Mouse (Mus musculus) hindbrain, embryonic 15.5 days (tissue): ENCODE measurements around the gene BC100530. TPM values are rescaled to one million over a fixed set of nuclear protein-coding genes. Genes with fewer than 3 reads are reported as not detected.
"Not testable (repeated sequence)": the region's sequence is repeated elsewhere in the genome, so short reads cannot be mapped to it uniquely, and the experiment has no call there.

Experiments
- ATAC-seq: fragments of 200-750 bp; cut with Nextera tagmentation; 2 replicates; pipeline ENCODE4 v1.8.0; 2017; ENCODE audit warnings: low read depth, moderate number of reproducible peaks, moderate TSS enrichment; ENCODE audit not compliant: low FRiP score
- H3K27ac ChIP-seq: fragments of 300-500 bp; sonication (generic); replicated peaks from 2 replicates; pipeline ENCODE4 v1.5.1; 2015; ENCODE audit warnings: mild to moderate bottlenecking, inconsistent platforms
- H3K27me3 ChIP-seq: fragments of 300-500 bp; sonication (generic); 2 replicates; pipeline ENCODE4 v1.6.1; 2015; ENCODE audit warnings: control low read depth, inconsistent platforms
- H3K36me3 ChIP-seq: fragments of 300-500 bp; sonication (generic); 2 replicates; pipeline ENCODE4 v1.6.1; 2015; ENCODE audit warnings: control low read depth, inconsistent platforms
- H3K4me1 ChIP-seq: fragments of 300-500 bp; sonication (generic); replicated peaks from 2 replicates; pipeline ENCODE4 v1.6.1; 2015; ENCODE audit warnings: control low read depth, inconsistent platforms
- H3K4me2 ChIP-seq: fragments of 300-500 bp; sonication (generic); 2 replicates; pipeline ENCODE4 v1.6.1; 2015; ENCODE audit warnings: moderate library complexity, mild to moderate bottlenecking, inconsistent platforms
- H3K4me3 ChIP-seq: fragments of 300-500 bp; sonication (generic); 2 replicates; pipeline ENCODE4 v1.5.1; 2015; ENCODE audit warnings: mild to moderate bottlenecking, inconsistent platforms
- H3K9ac ChIP-seq: fragments of 300-500 bp; sonication (generic); 2 replicates; pipeline ENCODE4 v1.6.1; 2015; ENCODE audit warnings: inconsistent platforms
- H3K9me3 ChIP-seq: fragments of 300-500 bp; sonication (generic); 2 replicates; pipeline ENCODE4 v1.6.1; 2016; ENCODE audit warnings: control low read depth, inconsistent platforms
- WGBS: fragments of 180-500 bp; shearing (Covaris S2); methylation state at CpG from one replicate; pipeline ENCODE4 v1.1.7; 2015; 5-methylcytosine and 5-hydroxymethylcytosine counted together
- polyA plus RNA-seq: library from polyadenylated mRNA; unstranded; fragments of >200 nt; fragmentation: Nextera tagmentation; extraction: Ambion mirVana; gene quantifications from 2 replicates; pipeline ENCODE4 v1.2.1, GENCODE M21; 2015

The BC100530 gene
- 1.5 and 1.7 TPM in 2 replicates for polyA plus RNA-seq

- not testable (repeated sequence) for ATAC-seq, H3K27ac ChIP-seq, H3K9ac ChIP-seq, H3K4me2 ChIP-seq, H3K9me3 ChIP-seq, H3K36me3 ChIP-seq, H3K4me1 ChIP-seq, H3K27me3 ChIP-seq, H3K4me3 ChIP-seq
- 88% methylated on average over 3 of the region's 3 CpGs for WGBS
Observed at GRCm38 (mm10) chr16:36367648-36368047, at the start of gene BC100530. TSS of gene BC100530 (minus strand) at chr16:36367748.

- Histone ChIP-seq H3K27ac (no peak within 1 kb of the TSS), H3K4me1 (no peaks in the 10 kb centered on the region), H3K4me3 (no peak within 1 kb of the TSS), H3K27me3 (no peaks in the 10 kb centered on the region), H3K9me3 (no peaks in the 10 kb centered on the region), H3K4me2 (no peak within 1 kb of the TSS), H3K36me3 (no peaks in the 10 kb centered on the region), H3K9ac (no peak within 1 kb of the TSS)
- no peak for ATAC-seq
Observed at GRCm38 (mm10) chr16:36408357-36408756, 40.8 kb upstream of the BC100530 start, which contains the start of gene Stfa2. TSS of gene Stfa2 (minus strand) at chr16:36408457.

GRCm38 (mm10) chr16:36389060-36389459 lies 21.5 kb upstream of the BC100530 start:
- Histone ChIP-seq H3K36me3 (no peaks in the 10 kb centered on the region), H3K27me3 (no peaks in the 10 kb centered on the region), H3K27ac (no peak overlapping the region), H3K9me3 (no peaks in the 10 kb centered on the region), H3K4me3 (no peak overlapping the region), H3K9ac (no peak overlapping the region), H3K4me1 (no peaks in the 10 kb centered on the region), H3K4me2 (no peak overlapping the region)
- 36% methylated on average over 4 of the region's 4 CpGs for WGBS
- no peak for ATAC-seq

- Histone ChIP-seq H3K9me3 (no peaks in the 10 kb centered on the region), H3K4me3 (no peak overlapping the region), H3K4me1 (no peaks in the 10 kb centered on the region), H3K27ac (no peak overlapping the region), H3K27me3 (no peaks in the 10 kb centered on the region), H3K4me2 (no peak overlapping the region), H3K9ac (no peak overlapping the region), H3K36me3 (no peaks in the 10 kb centered on the region)
- 65% methylated on average over 2 of the region's 2 CpGs for WGBS
- no peak for ATAC-seq
Observed at GRCm38 (mm10) chr16:36337171-36337570, 30.4 kb downstream of the BC100530 start.

GRCm38 (mm10) chr16:36334232-36334631 lies 33.3 kb downstream of the BC100530 start, which contains the start of gene BC117090:
TSS of gene BC117090 (minus strand) at chr16:36334332.
- H3K4me3 ChIP-seq: no peak within 1 kb of the TSS
- WGBS: 79% methylated on average over 3 of the region's 3 CpGs
- no peaks in the 10 kb centered on the region for H3K36me3 ChIP-seq
- H3K27me3 ChIP-seq: no peaks in the 10 kb centered on the region
- no peaks in the 10 kb centered on the region for H3K4me1 ChIP-seq
- H3K27ac ChIP-seq: no peak within 1 kb of the TSS
- no peak for ATAC-seq
- H3K4me2 ChIP-seq: no peak within 1 kb of the TSS
- H3K9me3 ChIP-seq: no peaks in the 10 kb centered on the region
- no peak within 1 kb of the TSS for H3K9ac ChIP-seq

GRCm38 (mm10) chr16:36319286-36319685 lies 48.3 kb downstream of the BC100530 start:
- Histone ChIP-seq H3K4me1 (no peaks in the 10 kb centered on the region), H3K27me3 (no peaks in the 10 kb centered on the region), H3K4me3 (no peak overlapping the region), H3K27ac (no peak overlapping the region), H3K4me2 (no peak overlapping the region), H3K9ac (no peak overlapping the region), H3K36me3 (no peaks in the 10 kb centered on the region), H3K9me3 (no peaks in the 10 kb centered on the region)
- no peak for ATAC-seq

GRCm38 (mm10) chr16:36316111-36316510 lies 51.4 kb downstream of the BC100530 start:
- H3K4me3 ChIP-seq, H3K36me3 ChIP-seq, H3K9me3 ChIP-seq, H3K9ac ChIP-seq, H3K4me1 ChIP-seq, H3K27me3 ChIP-seq, ATAC-seq, H3K4me2 ChIP-seq, H3K27ac ChIP-seq: not testable (repeated sequence)
- WGBS: 78% methylated on average over 6 of the region's 6 CpGs

Other genes with a start within 250 kb of the BC100530 start
- gene Csta1, start 236.5 kb downstream of the BC100530 start, polyA plus RNA-seq: 0.06 TPM in 1 of 2 replicates, not detected in the other
- gene Stfa2l1, start 210.9 kb downstream of the BC100530 start, polyA plus RNA-seq: not detected in 2 replicates
- 0.62 and 0.67 TPM in 2 replicates for gene Gm5483, start 183.5 kb downstream of the BC100530 start, polyA plus RNA-seq
- gene Gm5416, start 157.3 kb downstream of the BC100530 start, polyA plus RNA-seq: not detected in 2 replicates
- gene 2010005H15Rik, start 146.3 kb downstream of the BC100530 start, polyA plus RNA-seq: not detected in 2 replicates
- 1.6 and 2.3 TPM in 2 replicates for gene Stfa1, start 90.8 kb downstream of the BC100530 start, polyA plus RNA-seq
- gene BC117090, start 33.4 kb downstream of the BC100530 start, polyA plus RNA-seq: not detected in 2 replicates
- gene Stfa2, start 40.7 kb upstream of the BC100530 start, polyA plus RNA-seq: 0.36 TPM in 1 of 2 replicates, not detected in the other
- gene Stfa3, start 87.6 kb upstream of the BC100530 start, polyA plus RNA-seq: 0.73 and 0.77 TPM in 2 replicates
- 0.16 and 0.33 TPM in 2 replicates for gene Casr, start 194.4 kb upstream of the BC100530 start, polyA plus RNA-seq